Mouse (Mus musculus) adrenal gland, adult 18-20 months (tissue): ENCODE measurements around the gene Fam163b. TPM values are rescaled to one million over a fixed set of nuclear protein-coding genes. Genes with fewer than 3 reads are reported as not detected.

Experiments used
- DNase-seq, 2 experiments: peaks; one replicate each; pipeline ENCODE4 v3.0.0; 2021 to 2022; ENCODE audit warnings: low spot score in 2 of 2
- total RNA-seq, 2 experiments: library from RNA; stranded (reverse); gene quantifications; 1 replicate in 1 of 2; 2 replicates in 1 of 2; pipeline ENCODE4 v1.2.3; 2021

Gene Fam163b
- total RNA-seq, 2 experiments from 2014 or later: 2.4 to 2.9 TPM

DNA sequence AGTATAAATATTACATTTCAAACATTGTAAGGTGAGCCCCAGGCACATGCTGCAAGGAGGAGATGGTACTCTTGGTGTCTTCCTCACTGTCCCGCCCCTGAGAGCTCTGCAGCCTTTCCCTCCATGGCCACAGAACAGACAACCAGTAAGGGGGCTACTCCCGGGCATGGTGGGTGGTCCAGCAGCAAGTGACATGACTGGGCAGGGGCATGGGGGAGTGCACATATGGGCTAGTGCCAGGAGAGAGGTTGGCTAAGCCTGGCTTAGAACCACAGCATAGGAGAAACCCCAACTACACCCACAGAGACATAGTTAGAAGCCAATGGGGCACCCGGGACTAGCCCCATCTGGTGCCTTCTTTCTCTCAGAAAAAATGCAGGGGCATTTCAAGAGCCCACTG lies 6.0 kb downstream of the Fam163b start:
- no peak for DNase-seq

DNA sequence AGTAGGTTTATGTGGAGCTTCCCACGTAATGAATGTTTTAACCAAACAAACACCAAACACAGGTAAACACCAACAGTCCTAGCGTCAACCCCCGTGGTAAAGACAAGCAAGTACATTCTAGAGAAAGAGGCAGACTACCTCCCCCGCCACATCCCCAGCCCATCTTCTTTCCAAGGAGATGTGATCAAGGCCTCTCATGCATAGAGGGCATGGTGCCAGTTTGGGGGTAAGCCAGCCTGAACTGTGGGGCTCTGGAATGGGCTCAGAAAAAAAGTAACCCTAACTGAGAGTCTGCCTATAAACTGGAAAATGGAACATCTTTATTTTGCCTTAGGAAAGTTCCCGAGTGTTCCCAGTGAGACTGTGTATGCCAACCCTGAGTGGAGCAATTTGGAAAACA lies 6.4 kb downstream of the Fam163b start:
- no peak for DNase-seq

DNA sequence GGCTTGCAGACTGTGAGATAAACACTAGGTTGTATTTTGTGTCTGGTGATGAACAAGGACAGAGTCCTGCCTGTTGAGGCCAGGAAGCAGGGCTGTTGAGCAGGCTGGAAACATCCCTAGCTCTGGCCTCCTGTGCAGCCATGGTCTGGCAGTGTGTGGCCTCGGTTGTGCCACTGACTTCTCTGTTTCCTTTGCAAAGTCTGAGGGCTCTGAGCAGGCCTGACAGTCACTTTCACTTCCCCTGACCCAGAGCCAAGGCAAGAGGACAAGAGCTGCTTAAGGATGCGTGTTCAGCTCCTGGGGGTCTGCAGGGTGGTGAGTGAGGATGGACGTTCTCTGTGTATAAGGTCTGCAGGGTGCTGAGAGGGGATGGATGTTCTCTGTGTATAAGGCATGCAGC lies 13.3 kb downstream of the Fam163b start:
- DNase-seq: no peak

DNA sequence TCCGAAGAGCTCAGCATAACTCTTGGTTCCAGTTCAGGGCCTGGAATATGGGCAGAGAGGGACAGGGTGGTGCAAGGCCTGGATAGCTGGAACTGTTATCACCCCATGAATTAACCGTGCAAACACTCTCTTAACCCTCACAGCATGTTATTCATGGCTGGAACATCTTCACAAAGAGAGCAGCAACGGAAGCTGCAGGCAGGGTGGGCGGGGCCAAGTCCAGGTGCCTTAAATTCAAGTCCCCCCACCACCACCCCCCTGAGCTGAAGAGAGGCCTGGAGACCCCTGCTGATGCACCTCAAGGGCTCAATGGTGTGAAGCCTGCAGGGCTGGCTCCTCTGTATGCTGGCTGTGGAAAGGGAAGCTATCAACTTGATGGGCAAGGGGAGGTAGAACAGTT lies 15.8 kb downstream of the Fam163b start:
- DNase-seq: no peak

DNA sequence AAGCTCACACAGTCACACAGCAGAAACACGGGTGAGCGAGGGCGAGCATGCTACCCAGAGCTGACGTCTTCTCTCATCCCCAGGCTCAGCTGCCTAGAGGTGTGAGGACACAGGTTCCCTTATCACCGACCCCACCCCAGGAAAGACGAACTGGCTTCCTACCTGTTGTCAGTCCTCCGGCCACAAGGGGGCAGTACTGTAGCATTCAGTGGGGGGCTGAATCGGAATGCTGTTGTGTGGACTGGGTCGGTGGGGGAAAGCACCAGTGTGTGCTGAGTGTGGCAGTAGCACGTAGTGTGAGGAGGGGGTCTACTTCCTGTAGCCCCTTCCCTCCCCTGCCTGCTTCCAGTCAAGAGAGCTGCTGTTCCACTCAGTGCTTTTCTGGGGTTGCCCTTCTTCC lies 16.3 kb downstream of the Fam163b start:
- DNase-seq: peak; percentile 66 to 67

DNA sequence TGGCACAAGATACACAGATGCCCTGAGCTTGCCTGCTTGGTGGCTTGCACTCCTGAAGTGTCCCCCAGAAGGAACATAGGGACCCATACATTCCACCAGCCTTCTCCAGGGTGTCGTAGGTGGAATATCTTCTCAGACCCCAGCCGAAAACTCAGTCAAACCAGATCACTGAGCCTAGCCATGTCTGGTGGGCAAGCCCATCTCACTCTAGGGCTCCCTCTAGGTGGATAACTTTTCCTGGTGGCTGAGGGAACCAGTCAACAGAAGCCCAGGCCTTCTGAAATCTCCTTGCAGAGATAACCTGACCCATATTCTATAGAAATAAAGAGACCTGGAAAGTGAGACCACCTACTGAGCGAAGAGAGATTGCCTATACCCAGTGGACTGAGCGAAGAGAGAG lies 19.2 kb downstream of the Fam163b start:
- no peak for DNase-seq

DNA sequence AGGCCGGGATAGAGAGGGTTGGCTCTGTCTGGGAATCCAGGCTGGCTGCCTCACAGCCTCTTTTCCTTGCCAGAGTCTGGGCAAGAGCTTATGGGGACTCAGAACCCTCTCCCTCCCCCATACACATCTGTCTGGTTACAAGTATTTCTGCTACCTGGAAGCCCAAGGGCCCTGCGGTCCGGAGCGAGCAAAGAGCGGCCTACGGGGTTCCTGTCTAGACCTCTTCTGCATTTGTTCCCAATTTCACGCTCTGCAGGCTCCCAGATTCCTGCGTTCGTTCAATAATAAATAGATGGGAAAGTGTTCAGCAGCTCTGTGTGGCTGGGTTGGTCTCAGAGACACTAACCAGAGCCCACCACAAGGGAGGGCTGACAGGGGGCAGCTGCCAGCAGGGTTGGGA lies 19.7 kb downstream of the Fam163b start:
- no peak for DNase-seq

DNA sequence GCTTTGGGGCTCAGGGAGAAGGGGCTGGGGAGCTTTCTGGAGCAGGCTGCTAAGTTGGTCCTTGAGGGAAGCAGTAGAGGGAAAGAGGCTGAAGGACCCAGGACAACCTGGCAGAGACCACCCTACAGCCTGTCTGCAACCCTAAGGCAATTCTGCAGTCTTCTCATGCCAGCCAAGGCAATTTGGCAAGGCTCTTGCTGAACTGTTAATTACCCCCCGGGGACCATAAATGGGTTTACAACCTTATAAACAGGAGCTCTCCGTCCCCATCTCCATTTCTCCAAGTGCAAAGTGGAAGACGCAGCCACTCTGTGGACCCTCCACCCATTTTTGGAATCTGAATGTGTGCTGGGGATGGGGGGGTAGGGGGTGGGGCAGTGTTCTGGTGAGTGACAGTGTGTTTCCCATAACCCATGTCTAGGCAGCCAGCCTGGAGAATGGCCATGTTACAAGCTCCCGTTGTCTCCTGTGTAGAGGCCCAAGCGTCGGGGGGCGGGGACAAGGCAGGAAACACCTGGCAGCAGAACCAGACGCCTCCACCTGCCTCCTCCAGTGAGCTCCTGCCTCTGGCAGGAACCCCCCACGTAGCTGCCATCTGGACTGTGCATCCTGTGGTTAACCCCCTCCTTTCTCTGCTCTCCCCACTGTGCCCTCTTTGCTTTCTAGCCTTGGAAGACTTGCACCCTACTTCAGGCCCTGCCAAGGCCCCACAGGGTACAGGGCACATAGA lies 20.5 kb downstream of the Fam163b start:
- no peak for DNase-seq

DNA sequence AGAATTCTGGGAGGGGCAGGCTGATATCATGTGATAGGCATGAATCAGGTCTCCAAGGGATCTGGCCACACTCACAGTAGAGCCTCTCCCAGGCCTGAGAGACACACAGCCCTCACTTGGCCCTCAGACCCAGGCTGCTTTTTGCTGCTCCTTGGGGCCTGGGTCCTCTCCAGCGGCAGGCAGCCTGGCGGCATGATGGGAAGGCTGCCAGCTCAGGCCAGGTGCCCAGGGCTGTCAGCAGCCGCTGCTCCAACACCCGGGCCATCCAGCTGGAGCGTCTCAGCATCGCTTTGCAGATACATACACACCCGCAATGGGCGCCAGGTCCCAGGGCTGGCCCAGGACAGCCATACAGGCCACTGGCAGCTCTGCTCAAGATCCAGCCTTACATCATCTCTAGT lies 22.1 kb downstream of the Fam163b start:
- DNase-seq: peak in 1 of 2 experiments; percentile 29

DNA sequence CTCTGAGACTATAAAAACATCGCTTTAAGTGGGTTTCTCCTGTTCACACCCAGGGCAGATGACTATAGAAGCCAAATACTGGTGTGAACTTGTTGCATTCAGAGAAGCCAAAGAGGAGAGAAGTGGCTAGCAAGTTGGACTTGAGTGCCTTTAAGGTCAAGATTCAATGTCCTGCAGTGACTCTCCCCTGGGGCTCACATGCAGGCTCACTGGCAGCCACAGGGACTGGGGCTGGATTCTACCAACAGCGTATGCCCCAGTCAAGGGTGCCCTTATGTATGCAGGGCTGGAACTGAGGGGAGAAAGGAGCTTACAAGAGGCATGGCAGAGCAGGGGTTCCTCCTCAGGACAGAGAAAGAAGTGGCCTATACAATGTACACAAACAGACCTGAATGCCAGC lies 22.5 kb downstream of the Fam163b start:
- DNase-seq: no peak

DNA sequence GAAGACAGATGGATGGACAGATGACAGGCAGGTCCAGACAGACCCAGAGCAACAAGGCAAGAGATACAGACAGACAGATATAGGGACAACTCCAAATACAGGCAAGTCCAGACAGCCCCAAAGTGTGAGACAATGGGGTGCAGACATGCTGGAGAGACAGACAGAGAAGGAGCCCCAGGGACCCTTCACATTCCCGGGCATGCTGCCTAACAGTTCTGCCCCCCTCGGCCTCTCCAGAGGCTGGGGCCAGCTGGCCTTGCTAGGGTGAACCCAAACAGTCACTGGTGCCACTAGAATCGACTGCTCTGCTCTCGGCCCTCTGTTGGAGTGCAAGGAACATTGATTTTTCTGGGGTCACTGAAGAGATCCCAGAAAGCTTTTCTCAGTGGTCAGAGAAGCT lies 23.8 kb downstream of the Fam163b start:
- DNase-seq: no peak

DNA sequence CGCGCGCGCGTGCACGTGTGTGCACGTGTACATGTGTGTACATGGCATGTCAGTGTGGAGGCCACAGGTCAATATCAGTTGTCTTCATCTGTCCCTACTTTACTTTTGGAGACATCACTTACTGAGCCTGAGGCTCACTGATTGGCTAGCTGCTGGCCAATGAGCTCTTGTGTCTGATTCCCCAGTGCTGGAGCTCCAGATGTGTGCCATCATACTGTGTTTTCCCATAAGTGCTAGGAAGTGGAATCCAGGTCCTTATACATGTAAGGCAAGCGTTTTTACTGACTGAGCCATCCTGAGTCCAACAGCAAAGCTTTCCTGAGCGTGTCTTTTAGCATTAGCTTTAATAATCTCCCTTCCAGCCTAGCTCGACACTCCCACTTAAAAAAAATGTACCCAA lies 28.1 kb downstream of the Fam163b start:
- no peak for DNase-seq

DNA sequence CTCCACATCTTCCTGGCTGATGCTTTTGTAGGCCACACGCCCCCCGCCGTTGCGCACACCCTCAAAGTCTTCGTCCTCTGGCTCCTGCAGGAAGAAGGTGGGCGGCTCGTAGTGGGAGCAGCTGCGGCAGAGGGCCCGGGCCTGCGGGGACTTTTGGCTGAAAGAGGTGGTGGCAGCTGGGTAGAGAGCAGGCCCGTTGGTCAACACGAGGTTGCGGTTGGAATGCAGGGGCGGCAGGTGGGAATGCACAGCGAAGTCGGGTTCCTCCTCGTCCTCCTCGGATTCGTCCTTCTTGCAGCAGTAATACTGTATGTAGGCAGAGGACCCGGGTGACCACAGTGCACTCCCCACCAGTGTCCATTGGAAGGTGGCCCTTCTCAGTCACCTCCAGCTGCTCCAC lies 29.7 kb downstream of the Fam163b start:
- no peak for DNase-seq

DNA sequence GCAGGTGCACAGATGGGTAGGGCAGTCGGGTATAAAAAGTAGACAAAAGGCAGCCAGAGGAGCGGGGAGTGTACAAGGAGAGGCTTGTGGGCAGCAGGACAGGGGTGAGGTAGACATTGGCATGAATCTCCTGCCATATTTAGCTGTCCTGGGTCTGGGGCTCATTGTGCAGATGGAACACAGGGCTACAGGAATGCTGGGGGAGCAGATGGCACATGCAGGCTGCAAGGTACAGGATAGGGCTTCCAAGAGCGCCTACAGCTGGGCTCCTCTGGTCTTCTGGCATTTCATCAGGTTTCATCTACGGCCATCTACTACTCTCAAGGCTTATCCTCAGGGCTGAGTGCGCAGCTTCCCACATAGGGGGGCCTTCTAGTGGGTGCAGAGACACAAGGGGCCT lies 33.2 kb downstream of the Fam163b start:
- DNase-seq: no peak

DNA sequence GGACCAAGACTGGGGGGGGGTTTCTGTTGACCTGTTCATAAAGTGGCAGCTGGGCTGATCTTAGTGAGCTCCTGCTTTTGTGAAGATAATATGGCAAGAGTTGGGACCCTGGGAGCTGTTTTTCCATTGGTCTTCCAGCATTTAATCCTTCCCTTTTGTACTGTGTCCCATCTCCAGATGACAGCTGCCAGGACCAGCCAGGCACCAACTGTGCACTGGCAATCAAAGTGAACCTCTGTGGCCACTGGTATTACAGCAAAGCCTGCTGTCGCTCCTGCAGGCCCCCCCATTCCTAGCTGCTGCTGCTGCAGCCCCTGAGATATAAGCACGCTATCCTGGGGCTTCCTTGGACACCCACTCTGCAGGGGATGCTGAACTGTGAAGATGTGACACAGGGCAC lies 34.1 kb downstream of the Fam163b start:
- DNase-seq: no peak

DNA sequence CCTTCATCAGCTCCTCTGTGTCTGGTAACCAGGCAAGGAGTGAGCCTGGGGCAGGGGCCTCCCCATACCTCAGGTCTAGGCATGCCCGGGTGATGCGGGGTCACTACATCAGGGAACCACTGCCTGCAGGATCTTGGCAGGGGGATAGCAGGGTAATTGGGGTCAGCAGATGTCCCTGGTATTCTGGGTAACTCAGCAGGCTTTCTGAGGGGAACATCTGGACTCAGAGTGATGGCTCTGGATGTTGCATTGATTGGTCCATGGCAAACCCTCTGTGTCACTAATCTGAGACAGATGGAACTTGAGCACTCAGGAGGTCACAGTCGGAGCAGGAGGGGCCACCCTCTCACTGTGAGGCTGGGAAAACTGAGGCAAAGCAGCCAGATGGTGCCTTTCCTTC lies 35.5 kb downstream of the Fam163b start:
- DNase-seq: no peak

DNA sequence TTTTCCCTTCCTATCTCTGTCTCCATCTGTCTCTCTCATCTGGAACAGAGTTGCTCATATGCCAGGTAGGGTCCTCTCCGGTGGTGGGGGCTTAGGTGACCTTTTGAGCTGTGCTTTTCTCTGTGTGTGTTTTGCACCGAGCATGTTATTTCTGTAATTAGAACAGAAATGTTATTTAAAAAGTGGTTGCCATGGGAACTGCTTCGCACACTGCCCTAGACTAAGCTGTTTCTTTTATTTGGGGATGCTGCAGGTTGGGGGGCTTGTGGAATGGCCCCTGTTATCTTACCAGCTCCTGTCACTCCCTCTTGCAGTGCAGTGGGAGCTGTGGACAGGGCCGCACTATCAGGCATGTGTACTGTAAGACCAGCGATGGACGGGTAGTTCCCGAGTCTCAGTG lies 38.7 kb downstream of the Fam163b start:
- no peak for DNase-seq

DNA sequence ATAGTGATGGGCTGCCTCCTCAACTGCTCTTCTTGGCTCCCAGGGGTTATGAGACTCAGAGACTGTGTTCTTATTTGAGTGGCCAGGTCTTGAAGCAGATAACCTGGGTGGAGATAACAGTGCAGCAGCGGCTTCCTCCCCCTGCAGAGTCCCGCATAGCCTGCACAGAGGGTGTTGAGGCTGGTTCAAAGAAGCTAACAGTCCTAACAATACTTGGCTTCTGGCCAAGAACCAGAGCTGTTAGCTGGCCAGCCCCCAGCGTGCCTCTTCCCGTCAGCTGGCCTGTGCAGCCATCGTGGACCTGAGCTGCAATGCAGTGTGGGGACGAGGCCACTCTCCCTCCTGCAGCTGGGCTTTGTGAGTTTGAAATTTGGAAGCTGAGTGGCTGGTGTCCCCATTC lies 44.5 kb downstream of the Fam163b start:
- DNase-seq: no peak

DNA sequence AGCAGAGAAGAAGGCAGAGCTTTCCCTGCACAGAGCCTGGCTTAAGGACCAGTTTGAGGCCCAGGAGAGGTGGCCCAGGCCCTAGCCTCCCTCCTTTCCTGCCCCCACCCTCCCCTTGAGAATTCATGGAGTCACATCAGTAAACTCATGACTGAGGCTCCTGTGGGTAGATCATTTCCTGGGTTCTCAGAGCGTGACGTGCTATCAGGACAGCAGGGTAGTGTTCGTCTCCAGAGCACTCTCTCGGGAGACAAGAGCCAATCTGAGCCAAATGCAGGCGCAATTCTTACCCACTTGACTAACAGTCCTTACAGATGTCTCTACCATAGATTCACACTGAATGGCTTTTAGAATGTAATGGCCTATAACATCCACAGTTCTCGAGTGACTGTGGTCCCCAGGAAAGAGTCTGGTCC lies 45.0 kb downstream of the Fam163b start:
- no peak for DNase-seq

DNA sequence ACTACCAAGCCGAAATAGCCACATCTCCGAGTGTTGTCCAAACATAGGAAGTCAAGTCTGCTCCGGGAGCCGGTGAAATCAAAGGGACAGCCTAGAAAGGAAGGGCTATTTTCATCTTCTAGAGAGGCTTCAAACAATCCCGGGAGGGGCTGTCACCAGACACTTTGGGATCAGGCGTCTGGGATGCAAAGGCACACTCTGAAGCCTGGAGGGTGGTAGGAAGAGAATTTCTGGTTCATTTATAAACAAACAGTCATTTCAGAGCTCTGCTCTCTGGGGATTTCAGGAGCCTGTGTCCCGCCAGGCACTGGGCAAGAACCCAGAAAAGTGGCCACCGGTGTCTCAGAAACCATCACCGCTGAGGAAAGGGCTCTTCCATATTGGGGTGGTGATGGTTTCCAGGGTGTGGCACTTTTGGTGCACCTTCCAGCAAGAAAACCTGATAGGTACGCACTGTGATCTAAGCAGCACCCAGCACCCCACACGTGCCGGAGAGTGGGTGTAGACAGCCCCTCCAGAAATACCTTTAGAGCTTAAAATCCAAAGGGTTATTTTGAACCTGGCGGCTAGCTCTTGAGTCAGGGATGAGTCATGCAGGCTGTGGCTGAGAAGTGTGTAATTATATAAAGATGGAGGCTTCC lies 45.8 kb downstream of the Fam163b start:
- DNase-seq: no peak

DNA sequence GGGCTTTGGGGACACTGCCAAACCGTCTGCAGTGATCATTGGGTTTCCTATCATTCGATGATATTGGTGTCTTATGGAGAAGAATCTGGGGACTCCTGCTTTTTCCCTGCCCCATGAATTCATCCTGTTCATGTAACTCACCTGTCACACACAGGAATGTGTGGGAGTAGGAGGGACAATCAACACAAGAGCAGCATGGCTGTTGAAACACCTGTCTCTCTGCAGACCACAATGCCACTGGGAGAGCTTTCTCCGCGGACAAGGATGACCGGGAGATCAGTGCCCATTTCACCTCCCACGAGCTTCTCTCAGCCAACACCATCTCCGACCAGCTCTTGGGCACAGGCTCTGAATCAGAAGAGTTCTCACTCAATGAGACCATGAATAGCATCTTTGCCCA lies 47.1 kb downstream of the Fam163b start:
- no peak for DNase-seq

DNA sequence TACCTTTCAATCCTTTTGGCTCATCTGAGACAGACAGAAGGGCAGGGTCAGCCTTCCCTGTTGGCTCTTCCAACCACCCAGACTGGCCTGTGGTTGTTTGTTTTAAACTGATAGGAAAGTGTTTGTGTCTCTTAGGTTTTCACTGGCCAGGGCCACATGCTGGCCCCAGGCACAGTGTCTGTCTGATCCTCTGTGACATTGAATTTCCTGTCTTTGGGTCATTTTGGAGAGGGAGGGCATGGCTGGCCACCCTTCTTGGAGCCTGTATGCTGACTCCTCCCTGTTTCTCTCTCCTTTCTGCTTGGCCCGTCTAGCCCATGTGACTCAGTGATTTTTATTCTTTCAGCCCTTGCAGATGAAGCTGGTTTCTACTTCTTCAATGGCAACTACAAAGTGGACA lies 53.1 kb downstream of the Fam163b start:
- no peak for DNase-seq

DNA sequence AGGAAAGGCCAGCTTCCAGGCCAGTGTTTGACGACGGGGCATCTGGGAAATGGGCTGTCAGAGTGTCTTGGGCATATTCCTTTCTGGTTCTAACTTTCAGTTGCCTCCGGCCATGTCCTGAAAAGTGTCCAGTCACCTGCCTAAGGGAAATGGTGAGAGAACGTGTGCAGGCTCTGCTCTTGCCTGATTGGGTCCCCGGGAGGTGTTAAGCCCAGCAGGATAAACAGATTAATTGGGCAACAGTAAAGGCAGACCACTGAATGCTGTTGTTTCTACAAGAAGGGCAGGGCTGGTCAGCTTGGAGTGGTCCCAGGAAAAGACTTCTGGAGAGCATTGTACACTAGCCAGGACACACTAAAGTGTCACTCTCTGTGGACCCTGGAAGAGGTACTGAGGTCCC lies 53.6 kb downstream of the Fam163b start:
- DNase-seq: no peak
